Mouse (Mus musculus) adrenal gland (tissue): ENCODE data around the gene Elof1.

Experiments
- intact Hi-C: fragments of 180-260 bp; cut with DNase I; formaldehyde crosslinking; loops from one replicate; pipeline ENCODE4 v1.15.1; 2025
- long read RNA-seq, 2 experiments: library from polyadenylated mRNA; unstranded; transcript quantifications; one replicate each; pipeline ENCODE4 v2.0.0; 2020; ENCODE audit warnings: borderline replicate concordance in 1 of 2; ENCODE audit not compliant: insufficient replicate concordance in 1 of 2

The Elof1 gene
- long read RNA-seq, experiment 1, transcript Elof1-202 (2 exons, 1,053 nt) = minor isoform, 8 of 114 reads
- long read RNA-seq, experiment 1, transcript Elof1-201 (3 exons, 888 nt) = major isoform, 89 of 114 reads
- long read RNA-seq, experiment 1, transcript Elof1-204 (3 exons, 567 nt) = minor isoform, 9 of 114 reads
- long read RNA-seq, experiment 1, partial matches to known transcripts = 0 of 114 reads
- long read RNA-seq, experiment 1, other reads (novel, unspliced or antisense) = 4 of 114 reads
- long read RNA-seq, experiment 2, transcript Elof1-201 (3 exons, 888 nt) = major isoform, 128 of 141 reads
- long read RNA-seq, experiment 2, transcript Elof1-204 (3 exons, 567 nt) = minor isoform, 5 of 141 reads
- long read RNA-seq, experiment 2, partial matches to known transcripts = 0 of 141 reads
- long read RNA-seq, experiment 2, other reads (novel, unspliced or antisense) = 3 of 141 reads

DNA sequence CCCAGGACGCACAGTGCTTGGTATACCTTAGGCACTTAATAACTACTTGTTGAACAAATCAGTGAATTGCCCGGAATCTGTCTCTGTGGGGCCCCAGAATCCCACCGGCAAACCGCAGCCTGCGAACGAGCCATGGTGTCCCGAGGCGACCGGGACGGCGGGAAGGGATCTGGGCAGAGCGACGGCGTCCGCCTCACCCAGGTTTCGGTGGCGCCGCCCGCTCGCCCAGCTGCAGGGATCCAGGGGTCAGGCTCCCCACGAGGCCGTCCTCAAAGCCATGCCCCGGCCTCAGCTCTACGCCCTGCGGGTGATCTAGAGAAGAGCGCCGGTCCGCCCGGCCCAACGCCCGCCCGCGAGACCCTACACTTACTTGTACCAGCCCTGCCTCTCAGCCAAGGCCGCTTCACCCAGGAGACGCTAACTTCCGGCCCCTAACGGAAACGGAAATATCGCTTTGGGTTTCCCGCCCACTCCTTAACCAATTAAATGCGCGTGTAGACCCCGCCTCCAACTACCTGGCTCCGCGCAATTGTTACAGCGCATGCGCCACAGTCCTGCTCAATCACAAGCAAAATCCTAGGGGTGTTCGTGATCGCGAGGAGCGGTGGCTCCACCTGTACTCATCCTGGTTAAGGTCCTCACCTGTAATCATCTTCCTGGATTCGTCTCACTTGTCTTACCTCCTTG, at the start of gene Elof1:
Gene Elof1 (minus strand): TSS at position 433 of the 687 bp plus-strand sequence.
- intact Hi-C loops = no loop called here

GRCm38 (mm10) chr9:22166686-22167085, 49.7 kb upstream of the Elof1 start:
- intact Hi-C loops = no loop called here

DNA sequence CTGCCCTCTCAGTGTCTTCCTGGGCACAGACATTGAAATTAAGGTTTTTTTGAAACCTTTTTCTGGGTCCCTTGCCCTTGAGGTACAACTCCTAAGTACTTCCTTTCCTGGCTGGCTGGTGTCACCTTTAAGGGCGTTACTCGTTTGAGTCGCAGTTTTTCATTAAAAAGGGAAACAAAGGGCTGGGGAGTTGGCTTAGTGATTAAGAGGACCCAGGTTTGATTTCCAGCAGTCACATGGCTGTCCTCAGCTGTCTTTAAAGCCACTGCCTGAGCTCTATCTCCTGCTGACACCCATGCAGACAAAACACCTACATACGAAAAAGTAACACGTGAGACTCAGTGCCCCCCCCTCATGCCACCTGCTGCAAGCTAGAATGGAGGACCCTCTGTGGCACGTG, 49.0 kb upstream of the Elof1 start:
- intact Hi-C loops = loop anchor here (2.0 kb wide), 1 partner anchor 61 kb away; no protein-coding TSS in a partner anchor

- intact Hi-C loops = loop anchor here (2.0 kb wide), 1 partner anchor 62 kb away; no protein-coding TSS in a partner anchor
Measured at GRCm38 (mm10) chr9:22164711-22165668, 48.0 kb upstream of the Elof1 start.

DNA sequence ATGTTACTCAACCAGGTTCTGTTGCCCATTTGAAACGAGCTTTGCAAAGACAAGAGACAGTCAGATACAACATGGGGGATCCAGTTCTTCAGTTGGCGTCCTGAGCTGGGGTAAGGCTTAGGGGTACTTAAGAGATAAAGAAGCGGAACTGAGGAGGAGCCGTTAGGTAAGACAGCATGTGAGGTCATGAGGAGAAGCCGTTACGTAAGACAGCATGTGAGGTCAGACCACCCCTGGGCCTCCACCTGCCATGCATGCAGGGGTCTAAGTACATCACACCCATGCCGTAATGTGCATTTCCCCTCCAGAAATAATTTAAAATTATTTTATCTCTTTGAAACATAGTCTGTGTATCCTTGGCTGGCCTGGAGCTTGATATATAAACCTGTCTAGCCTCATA, 45.9 kb upstream of the Elof1 start:
- intact Hi-C loops = no loop called here

DNA sequence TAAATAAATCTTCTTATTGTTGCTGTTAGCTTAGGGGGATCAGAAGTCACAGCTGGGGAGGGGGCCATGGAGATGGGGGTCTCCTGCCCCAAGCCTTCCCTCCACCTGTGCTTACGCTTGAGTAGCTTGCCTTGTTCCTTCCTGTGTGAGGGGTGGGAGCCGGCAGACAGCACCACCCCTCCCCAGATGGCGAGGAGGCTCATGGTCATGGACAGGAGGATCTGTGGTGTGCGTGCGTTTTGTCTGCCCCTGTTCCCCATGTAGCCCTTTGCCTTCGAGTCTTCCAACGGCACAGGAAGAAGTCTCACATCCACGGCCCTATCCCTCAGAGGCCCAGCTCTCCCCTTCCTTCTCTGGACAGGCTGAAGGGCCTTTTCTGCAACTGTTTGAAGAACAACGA, 45.3 kb upstream of the Elof1 start:
- intact Hi-C loops = no loop called here

- intact Hi-C loops = no loop called here
Measured at GRCm38 (mm10) chr9:22161299-22161698, 44.3 kb upstream of the Elof1 start.

- intact Hi-C loops = loop anchor here (10.0 kb wide), 1 partner anchor 247 kb away; no protein-coding TSS in a partner anchor
Measured at GRCm38 (mm10) chr9:22157516-22158265, 40.7 kb upstream of the Elof1 start.

GRCm38 (mm10) chr9:22156497-22157245, 39.7 kb upstream of the Elof1 start, which contains the start of gene Pigyl:
TSS of gene Pigyl (plus strand) at chr9:22156846.
- intact Hi-C loops = loop anchor here (10.0 kb wide), 1 partner anchor 248 kb away; no protein-coding TSS in a partner anchor

- intact Hi-C loops = loop anchor here (10.0 kb wide), 1 partner anchor 249 kb away; no protein-coding TSS in a partner anchor
Measured at GRCm38 (mm10) chr9:22155614-22156013, 38.6 kb upstream of the Elof1 start.

DNA sequence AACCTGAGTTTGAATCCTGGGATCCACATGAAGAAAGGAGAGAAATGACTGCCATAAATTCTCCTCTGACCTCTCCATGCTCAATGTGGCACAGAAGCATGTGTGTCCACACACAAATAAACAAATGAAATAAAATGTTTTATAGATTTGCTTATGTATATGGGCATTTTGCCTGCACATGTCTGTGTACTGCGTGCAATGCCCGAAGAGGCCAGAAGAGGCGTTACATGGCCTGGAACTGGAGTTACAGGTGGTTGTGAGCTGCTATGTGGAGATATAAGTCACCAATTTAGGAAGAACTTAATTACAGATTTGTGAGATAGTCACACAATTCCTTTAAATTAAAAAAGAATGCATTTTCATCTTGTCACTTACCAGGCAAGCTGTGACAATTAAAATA, 36.8 kb upstream of the Elof1 start:
- intact Hi-C loops = loop anchor here (10.0 kb wide), 1 partner anchor 251 kb away; no protein-coding TSS in a partner anchor

GRCm38 (mm10) chr9:22150946-22151345, 34.0 kb upstream of the Elof1 start:
- intact Hi-C loops = loop anchor here (10.0 kb wide), 1 partner anchor 254 kb away; no protein-coding TSS in a partner anchor

DNA sequence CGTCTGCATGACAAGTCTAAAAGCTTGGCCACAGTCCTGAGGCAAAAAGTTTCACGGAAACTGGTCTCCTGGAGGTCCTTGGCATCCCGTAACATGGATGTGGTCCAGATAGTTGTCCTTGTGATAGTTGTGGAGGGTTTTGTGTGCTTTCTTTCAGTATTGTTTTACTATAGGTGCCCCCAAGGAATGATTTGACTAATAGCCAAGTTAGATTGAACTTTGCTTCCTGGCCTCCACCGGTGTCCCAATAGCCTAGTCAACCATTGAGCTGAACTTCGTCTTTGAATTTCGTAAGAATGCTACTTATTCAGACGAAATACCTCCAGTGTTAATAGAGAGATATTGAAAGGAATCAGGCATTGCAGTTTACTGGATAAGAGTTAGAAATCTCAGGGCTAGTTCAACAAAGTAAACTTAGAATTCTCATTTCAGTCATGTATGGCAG, 33.3 kb upstream of the Elof1 start:
- intact Hi-C loops = loop anchor here (10.0 kb wide), 1 partner anchor 255 kb away; no protein-coding TSS in a partner anchor

DNA sequence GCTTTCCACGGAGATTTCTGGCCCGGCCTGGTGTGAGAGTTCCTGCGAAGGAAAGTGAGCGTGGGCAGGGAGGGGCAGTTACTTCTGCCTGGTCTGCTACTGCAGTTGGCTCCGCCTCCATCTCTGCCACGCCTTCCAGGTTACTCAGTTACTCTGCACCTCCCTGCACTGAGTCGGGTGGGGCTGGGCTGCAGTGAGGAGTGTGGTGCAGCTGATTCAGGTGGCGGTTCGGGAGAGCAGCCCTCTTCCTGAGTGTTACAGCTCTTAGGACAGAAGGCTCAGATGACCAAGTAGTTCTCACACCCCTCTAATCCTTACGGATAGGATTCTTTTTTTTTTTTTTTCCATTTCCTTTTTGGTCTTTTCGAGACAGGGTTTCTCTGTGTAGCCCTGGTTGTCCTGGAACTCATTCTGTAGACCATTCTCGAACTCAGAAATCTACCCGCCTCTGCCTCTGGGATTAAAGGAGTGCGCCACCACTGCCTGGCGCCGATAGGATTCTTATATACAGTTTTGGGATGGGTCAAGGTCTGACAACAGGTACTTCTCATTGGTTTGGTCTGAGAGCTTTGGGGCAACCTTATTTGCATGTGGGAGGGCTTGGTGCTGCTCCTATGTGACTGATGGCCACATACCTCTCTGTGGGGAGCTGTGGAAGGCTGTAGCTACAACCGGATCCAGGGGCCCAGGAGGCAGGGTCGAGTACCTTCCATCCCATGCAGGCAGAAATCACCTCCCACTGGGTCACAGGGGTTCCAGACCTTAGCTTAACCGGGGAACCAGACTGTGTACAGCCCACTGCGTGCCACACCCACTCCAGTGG, 32.7 kb upstream of the Elof1 start:
- intact Hi-C loops = loop anchor here (10.0 kb wide), 3 partner anchors 55 to 255 kb away; partner anchors contain the start of gene Cnn1

DNA sequence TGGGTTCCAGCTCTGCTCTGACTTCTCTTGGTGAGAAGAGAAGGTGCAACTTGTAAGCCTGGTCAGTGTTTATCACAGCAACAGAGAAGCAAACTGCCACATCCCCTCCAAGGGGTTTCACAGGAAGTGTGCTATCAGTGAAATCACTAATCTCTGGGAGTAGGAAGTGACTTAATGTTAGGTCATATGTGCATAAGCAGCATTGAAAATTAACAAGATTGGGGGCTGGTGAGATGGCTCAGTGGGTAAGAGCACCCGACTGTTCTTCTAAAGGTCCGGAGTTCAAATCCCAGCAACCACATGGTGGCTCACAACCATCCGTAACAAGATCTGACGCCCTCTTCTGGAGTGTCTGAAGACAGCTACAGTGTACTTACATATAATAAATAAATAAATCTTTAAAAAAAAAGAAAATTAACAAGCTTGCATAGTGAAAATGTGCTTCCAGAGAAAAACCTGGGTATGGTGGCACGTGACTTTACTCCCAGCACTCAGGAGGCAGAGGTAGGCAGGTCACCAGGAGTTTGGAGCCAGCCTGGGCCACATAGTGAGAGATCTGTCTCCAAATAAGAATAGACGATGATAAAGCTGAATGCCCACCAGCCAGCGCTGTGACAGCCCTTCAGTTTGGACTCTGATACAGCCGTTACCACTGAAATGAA, 27.5 kb upstream of the Elof1 start:
- intact Hi-C loops = loop anchor here (10.0 kb wide), 2 partner anchors 50 to 170 kb away; partner anchors contain the start of gene Cnn1

DNA sequence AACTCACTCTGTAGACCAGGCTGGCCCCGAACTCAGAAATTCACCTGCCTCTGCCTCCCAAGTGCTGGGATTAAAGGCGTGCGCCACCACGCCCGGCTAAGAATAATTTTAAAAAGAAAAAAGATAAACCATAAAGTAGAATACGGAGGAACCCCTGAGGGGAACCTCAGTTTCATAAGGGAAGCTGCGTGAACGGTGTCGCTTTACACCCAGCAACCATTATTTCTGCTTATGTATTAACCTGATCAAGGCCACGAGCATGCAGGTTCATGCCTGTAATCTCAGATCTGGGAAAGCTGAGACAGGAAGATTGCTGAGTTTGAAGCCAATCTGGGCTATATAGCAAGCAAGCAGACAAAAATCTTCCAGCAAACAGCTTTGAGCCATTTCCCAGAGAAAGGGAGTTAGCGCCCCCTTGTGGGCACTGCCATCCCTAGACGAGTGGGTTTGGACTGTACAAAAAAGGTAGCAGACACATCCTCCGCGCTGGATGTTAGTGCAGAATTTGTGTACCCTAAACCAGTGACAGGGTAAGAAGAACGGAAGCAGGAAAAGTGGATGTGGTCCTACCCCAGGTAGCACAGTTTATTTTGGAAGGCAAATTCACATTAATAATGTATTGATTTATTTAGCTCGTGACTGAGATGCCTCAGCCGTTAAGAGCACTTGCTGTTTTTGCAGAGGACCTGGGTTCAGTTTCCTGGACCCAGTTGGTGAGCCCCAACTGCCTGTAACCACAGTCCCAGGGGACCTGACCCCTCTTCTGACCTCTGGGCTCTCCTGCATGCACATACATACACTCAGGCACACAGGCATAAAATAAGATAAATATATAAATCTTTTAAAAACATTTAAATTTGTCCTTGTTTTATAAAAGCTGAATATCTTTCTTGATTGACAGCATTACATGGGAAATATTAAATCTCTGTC, 26.4 kb upstream of the Elof1 start:
- intact Hi-C loops = loop anchor here (2.0 to 10.0 kb wide), 4 partner anchors 25 to 169 kb away; partner anchors contain the start of gene Cnn1
